Mouse (Mus musculus): Measurements from ENCODE around the gene Tmem232.

- TF ChIP-seq CTCF (IDR thresholded peaks at IDR 0.05; ENCODE audit: extremely low read depth, insufficient read depth, insufficient read length, insufficient replicate concordance) (no peak), POLR2A (IDR thresholded peaks at IDR 0.05; ENCODE audit: low read depth, low read length) (no peak)
Measured at GRCm38 (mm10) chr17:65400914-65401313, 139.7 kb downstream of the Tmem232 start.
